Mouse (Mus musculus): ENCODE data around the gene Malrd1. TPM values are rescaled to one million over a fixed set of nuclear protein-coding genes. Genes with fewer than 3 reads are reported as not detected.

The Malrd1 gene
- total and polyA plus RNA-seq, 3 experiments, result not detected

DNA sequence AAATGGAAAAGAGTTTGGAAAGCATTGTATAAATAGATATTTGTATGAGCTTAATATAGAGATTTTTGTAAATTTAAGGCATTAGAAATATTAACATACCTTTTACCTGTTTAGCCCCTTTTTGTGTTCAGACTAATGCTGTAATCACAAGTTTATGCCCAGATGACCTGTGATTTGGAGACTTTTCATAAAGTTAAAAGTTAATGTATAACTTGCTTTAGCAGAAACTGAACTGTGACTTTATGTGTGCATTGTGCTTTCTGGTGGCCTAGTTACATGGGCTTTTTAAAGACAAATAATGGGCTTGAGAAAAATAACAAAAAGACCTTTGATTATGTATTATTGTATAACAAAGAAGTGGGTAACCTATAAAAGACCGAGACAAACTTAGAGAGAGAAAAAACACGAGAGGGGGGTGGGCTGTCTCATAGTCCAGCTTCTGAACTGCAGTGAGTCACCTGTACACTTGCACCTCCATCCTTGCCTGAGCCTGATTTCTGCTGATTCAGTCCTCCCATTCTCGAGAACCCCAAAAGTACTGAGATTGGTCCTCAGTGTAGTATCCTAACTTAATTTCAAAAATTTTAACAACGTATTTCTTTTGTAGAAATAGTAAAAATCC, 87.2 kb downstream of the Malrd1 start:
- no peak for DNase-seq (ENCODE audit: low read depth, low spot score)
- H3K9ac ChIP-seq (ENCODE audit: control insufficient read depth, low read depth, low read length, poor library complexity, severe bottlenecking), result no peak overlapping the region
- no peak for TF ChIP-seq MYB (IDR thresholded peaks at IDR 0.05; ENCODE audit: low read depth, low read length)
- TF ChIP-seq POLR2A (IDR thresholded peaks at IDR 0.05; ENCODE audit: control insufficient read depth in 1 of 2, insufficient read depth in 1 of 2, low read depth in 1 of 2, low read length in 2 of 2, poor library complexity in 1 of 2), result no peak
- TF ChIP-seq USF1 (IDR thresholded peaks at IDR 0.05; ENCODE audit: low read depth, low read length), result no peak
- TF ChIP-seq MAX (IDR thresholded peaks at IDR 0.05; ENCODE audit: low read length), result no peak
- no peak for TF ChIP-seq TAL1 (IDR thresholded peaks at IDR 0.05; ENCODE audit: low read length)
- H3K4me3 ChIP-seq (ENCODE audit: control insufficient read depth in 1 of 2, insufficient read depth in 1 of 2, low read depth in 2 of 2, low read length in 2 of 2), result no peak overlapping the region
- no peaks in the 10 kb centered on the region for H3K27me3 ChIP-seq (ENCODE audit: control insufficient read depth in 1 of 2, insufficient read depth in 2 of 2, low read length in 2 of 2)
- H3K36me3 ChIP-seq (ENCODE audit: control insufficient read depth in 1 of 2, insufficient read depth in 2 of 2, low read length in 2 of 2), result no peaks in the 10 kb centered on the region
- H3K79me2 ChIP-seq (ENCODE audit: control insufficient read depth, insufficient read depth, low read length, poor library complexity), result no peaks in the 10 kb centered on the region
- H3K27ac ChIP-seq (ENCODE audit: control insufficient read depth, low read depth, low read length), result no peak overlapping the region
- no peaks in the 10 kb centered on the region for H3K4me1 ChIP-seq (ENCODE audit: control insufficient read depth in 1 of 2, insufficient read depth in 2 of 2, low read length in 2 of 2)
- no peaks in the 10 kb centered on the region for H3K9me3 ChIP-seq (replicated peaks; ENCODE audit: insufficient read depth, low read length)

DNA sequence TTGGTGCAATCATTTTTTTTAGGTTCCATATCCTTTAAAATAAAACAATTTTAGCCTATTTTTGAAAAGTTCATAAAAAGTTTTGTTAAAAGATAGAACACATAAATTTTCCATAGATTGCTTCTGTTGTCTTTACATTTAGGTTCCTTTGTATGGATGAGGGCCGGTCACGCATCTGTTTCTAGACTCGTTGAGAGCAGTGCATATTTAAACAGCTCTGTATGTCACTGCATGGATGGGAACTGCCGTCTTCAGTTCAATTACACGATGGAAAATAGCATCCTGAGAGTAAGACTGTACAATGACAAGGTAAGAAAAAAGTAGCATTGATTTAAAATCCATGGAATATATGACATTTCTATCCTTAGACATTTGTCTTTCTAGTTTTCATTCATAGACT, 87.7 kb downstream of the Malrd1 start:
- Histone ChIP-seq H3K27me3 (ENCODE audit: control insufficient read depth in 1 of 2, insufficient read depth in 2 of 2, low read length in 2 of 2) (no peaks in the 10 kb centered on the region), H3K79me2 (ENCODE audit: control insufficient read depth, insufficient read depth, low read length, poor library complexity) (no peaks in the 10 kb centered on the region), H3K4me1 (ENCODE audit: control insufficient read depth in 1 of 2, insufficient read depth in 2 of 2, low read length in 2 of 2) (no peaks in the 10 kb centered on the region), H3K9ac (ENCODE audit: control insufficient read depth, low read depth, low read length, poor library complexity, severe bottlenecking) (no peak overlapping the region), H3K36me3 (ENCODE audit: control insufficient read depth in 1 of 2, insufficient read depth in 2 of 2, low read length in 2 of 2) (no peaks in the 10 kb centered on the region), H3K27ac (ENCODE audit: control insufficient read depth, low read depth, low read length) (no peak overlapping the region), H3K9me3 (replicated peaks; ENCODE audit: insufficient read depth, low read length) (no peaks in the 10 kb centered on the region), H3K4me3 (ENCODE audit: control insufficient read depth in 1 of 2, insufficient read depth in 1 of 2, low read depth in 2 of 2, low read length in 2 of 2) (no peak overlapping the region)
- TF ChIP-seq POLR2A (IDR thresholded peaks at IDR 0.05; ENCODE audit: control insufficient read depth in 1 of 2, insufficient read depth in 1 of 2, low read depth in 1 of 2, low read length in 2 of 2, poor library complexity in 1 of 2) (no peak), POLR2AphosphoS2 (IDR thresholded peaks at IDR 0.05; ENCODE audit: low read length) (no peak), GABPA (IDR thresholded peaks at IDR 0.05; ENCODE audit: low read depth, low read length) (no peak), MAZ (IDR thresholded peaks at IDR 0.05; ENCODE audit: low read depth, low read length) (no peak), MXI1 (IDR thresholded peaks at IDR 0.05; ENCODE audit: low read depth, low read length) (no peak)
- no peak for DNase-seq (ENCODE audit: low read depth, low spot score)

DNA sequence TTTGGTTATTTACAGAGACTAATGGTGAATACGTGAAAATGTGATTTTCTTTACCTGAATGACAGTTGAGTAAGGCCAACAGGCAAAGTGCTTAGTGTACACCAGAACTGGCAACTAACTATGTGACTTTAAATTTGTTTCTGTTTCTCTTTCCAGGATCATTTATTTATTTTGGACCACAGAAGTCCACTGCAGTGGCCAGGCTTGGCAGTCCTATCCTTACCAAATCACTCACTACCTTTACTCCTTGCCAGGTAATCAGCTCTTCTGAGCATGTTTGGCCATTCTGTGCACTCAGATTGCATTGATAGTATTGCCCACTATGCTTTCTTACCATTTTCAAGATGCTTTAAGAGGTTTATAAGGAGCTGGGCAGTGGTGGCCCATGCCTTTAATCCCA, 109.5 kb downstream of the Malrd1 start:
- Histone ChIP-seq H3K4me1 (ENCODE audit: control insufficient read depth in 1 of 2, insufficient read depth in 2 of 2, low read length in 2 of 2) (no peaks in the 10 kb centered on the region), H3K9ac (ENCODE audit: control insufficient read depth, low read depth, low read length, poor library complexity, severe bottlenecking) (no peak overlapping the region), H3K9me3 (replicated peaks; ENCODE audit: insufficient read depth, low read length) (no peaks in the 10 kb centered on the region)

More for the DNA sequence above, 109.5 kb downstream of the Malrd1 start:
- Histone ChIP-seq H3K36me3 (ENCODE audit: control insufficient read depth in 1 of 2, insufficient read depth in 2 of 2, low read length in 2 of 2) (no peaks in the 10 kb centered on the region), H3K27me3 (ENCODE audit: control insufficient read depth in 1 of 2, insufficient read depth in 2 of 2, low read length in 2 of 2) (no peaks in the 10 kb centered on the region), H3K27ac (ENCODE audit: control insufficient read depth, low read depth, low read length) (no peak overlapping the region), H3K4me3 (ENCODE audit: control insufficient read depth in 1 of 2, insufficient read depth in 1 of 2, low read depth in 2 of 2, low read length in 2 of 2) (no peak overlapping the region), H3K79me2 (ENCODE audit: control insufficient read depth, insufficient read depth, low read length, poor library complexity) (no peaks in the 10 kb centered on the region)
- no peak for DNase-seq (ENCODE audit: low read depth, low spot score)
- no peak for TF ChIP-seq TBP (IDR thresholded peaks at IDR 0.05; ENCODE audit: low read depth, low read length)
- TF ChIP-seq MYB (IDR thresholded peaks at IDR 0.05; ENCODE audit: low read depth, low read length), result no peak
- TF ChIP-seq USF1 (IDR thresholded peaks at IDR 0.05; ENCODE audit: low read depth, low read length), result no peak
- TF ChIP-seq RCOR1 (IDR thresholded peaks at IDR 0.05; ENCODE audit: low read depth, low read length), result no peak
- no peak for TF ChIP-seq POLR2A (IDR thresholded peaks at IDR 0.05; ENCODE audit: control insufficient read depth in 1 of 2, insufficient read depth in 1 of 2, low read depth in 1 of 2, low read length in 2 of 2, poor library complexity in 1 of 2)
- TF ChIP-seq GABPA (IDR thresholded peaks at IDR 0.05; ENCODE audit: low read depth, low read length), result no peak
- no peak for TF ChIP-seq SIN3A (IDR thresholded peaks at IDR 0.05; ENCODE audit: low read length)
- TF ChIP-seq BHLHE40 (IDR thresholded peaks at IDR 0.05; ENCODE audit: borderline replicate concordance, low read depth, low read length), result no peak
- no peak for TF ChIP-seq MYC (IDR thresholded peaks at IDR 0.05; ENCODE audit: low read depth, low read length)
